Mouse (Mus musculus) macrophage (primary cell): Measurements from ENCODE around the gene Bend5. TPM values are rescaled to one million over a fixed set of nuclear protein-coding genes. Genes with fewer than 3 reads are reported as not detected.

Experiments
- H3K27ac ChIP-seq: fragments of 350-480 bp; formaldehyde crosslinking; 2 replicates; pipeline ENCODE4 v1.9.0; 2021
- H3K36me3 ChIP-seq: fragments of 350-480 bp; formaldehyde crosslinking; 2 replicates; pipeline ENCODE4 v1.9.0; 2021; ENCODE audit errors: inconsistent target
- H3K4me3 ChIP-seq: fragments of 350-480 bp; formaldehyde crosslinking; 2 replicates; pipeline ENCODE4 v1.9.0; 2021; ENCODE audit errors: inconsistent target
- H3K79me2 ChIP-seq: fragments of 350-480 bp; formaldehyde crosslinking; 2 replicates; pipeline ENCODE4 v1.9.0; 2021; ENCODE audit errors: inconsistent target
- WGBS: methylation state at CpG from one replicate; pipeline ENCODE4 v1.1.7; 2026; ENCODE audit warnings: inconsistent platforms; ENCODE audit not compliant: missing documents; 5-methylcytosine and 5-hydroxymethylcytosine counted together
- polyA plus RNA-seq: library from polyadenylated mRNA; stranded (reverse); fragments of 250-400 nt; gene quantifications from 3 replicates; pipeline ENCODE4 v1.2.4, GENCODE M21; 2018; ENCODE audit warnings: inconsistent platforms

Bend5 gene
- polyA plus RNA-seq, 1 experiment from 2014 or later: not detected

- no peaks in the 10 kb centered on the region for H3K79me2 ChIP-seq
- H3K27ac ChIP-seq: no peak overlapping the region
- no CpG with 5 or more reads among the region's 4 CpGs for WGBS
- H3K4me3 ChIP-seq: no peak overlapping the region
- H3K36me3 ChIP-seq: no peaks in the 10 kb centered on the region
These were observed 72.5 kb downstream of the Bend5 start for GRCm38 (mm10) chr4:111487233-111487843.

- no peak overlapping the region for H3K27ac ChIP-seq
- 67% methylated on average over 5 of the region's 5 CpGs for WGBS
- no peaks in the 10 kb centered on the region for H3K36me3 ChIP-seq
- H3K4me3 ChIP-seq: no peak overlapping the region
- no peaks in the 10 kb centered on the region for H3K79me2 ChIP-seq
These were observed 79.1 kb downstream of the Bend5 start for GRCm38 (mm10) chr4:111493750-111494404.

DNA sequence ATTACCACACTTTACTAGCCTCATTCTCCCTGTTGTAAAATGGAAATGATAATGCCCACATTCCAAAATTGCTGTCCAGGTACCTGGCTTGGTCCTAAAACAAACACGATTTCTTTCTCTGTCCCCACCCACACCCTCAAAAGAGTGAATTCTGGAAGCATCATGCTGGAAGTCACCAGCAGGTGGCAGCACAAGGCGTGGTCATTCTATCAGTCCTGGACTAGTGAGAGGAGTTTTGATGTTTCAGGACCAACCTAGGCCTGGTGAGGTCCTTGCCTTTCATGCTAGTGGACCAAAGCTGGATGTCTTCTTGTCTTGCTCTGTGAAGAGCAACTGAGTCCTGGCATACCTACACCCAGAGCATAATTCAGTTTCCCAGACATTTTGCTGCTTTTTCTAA lies 81.1 kb downstream of the Bend5 start:
- H3K79me2 ChIP-seq: no peaks in the 10 kb centered on the region
- WGBS: 6% methylated on average over 2 of the region's 2 CpGs
- no peak overlapping the region for H3K4me3 ChIP-seq
- H3K36me3 ChIP-seq: no peaks in the 10 kb centered on the region
- no peak overlapping the region for H3K27ac ChIP-seq

DNA sequence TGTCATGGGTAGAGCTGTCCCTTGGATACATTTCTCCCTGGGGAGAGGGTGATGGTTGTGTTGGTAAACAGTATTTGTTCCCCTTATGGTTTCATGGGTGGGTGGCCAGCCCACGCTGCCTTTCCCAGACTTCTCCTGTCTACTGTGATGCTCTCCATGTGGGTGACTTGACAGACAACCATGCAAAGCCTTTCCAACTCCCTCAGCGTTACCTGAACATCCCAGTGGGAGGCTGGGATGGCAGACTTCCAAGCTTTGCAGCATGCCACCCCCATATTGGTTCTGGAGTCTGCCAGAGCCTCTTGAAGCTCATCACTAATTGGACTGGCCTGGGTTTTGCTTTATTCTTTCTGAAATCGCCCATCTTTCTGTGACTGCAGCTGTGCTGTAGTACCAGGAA lies 83.9 kb downstream of the Bend5 start:
- WGBS: 68% methylated on average over 3 of the region's 3 CpGs
- Histone ChIP-seq H3K27ac (no peak overlapping the region), H3K79me2 (no peaks in the 10 kb centered on the region), H3K36me3 (no peaks in the 10 kb centered on the region), H3K4me3 (no peak overlapping the region)

GRCm38 (mm10) chr4:111501441-111501840 lies 86.6 kb downstream of the Bend5 start:
- Histone ChIP-seq H3K79me2 (no peaks in the 10 kb centered on the region), H3K27ac (no peak overlapping the region), H3K4me3 (no peak overlapping the region), H3K36me3 (no peaks in the 10 kb centered on the region)
- WGBS: 83% methylated on average over 1 of the region's 1 CpGs

DNA sequence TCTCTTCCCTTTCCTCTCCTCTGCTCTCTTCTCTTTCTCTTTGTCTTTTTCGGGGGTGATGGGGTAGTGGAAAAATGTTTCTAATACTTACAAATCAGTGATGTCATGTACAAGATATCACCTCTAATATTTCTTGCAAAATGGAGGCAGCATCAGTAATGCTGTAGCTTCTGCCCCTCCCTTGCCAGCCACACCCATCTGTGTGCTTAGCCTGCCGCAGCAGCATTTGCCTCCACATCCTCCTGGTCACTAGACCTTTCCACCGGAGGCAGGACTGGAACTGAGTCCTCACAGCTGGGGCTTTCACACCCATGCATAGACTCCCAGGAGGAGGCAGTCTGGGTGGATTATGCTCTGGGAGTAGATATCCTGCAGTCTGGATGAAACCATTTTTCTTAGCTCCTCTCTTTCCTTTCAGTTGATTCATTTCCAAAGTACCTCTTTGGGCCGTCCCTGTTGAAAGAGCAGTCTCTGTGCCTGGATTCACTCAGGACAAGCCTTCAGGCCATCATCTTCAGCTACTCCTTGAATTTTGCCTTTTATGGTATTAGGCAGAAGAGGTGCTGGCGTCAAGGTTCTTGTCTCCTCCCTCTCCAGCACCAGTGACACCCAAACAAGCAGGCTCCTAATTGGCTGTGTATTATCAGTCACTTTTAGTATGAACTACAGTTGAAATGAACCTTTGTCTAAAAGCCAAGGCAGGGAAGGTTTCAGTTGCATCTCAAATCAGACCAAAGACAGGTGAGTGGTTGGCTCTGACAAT lies 88.3 kb downstream of the Bend5 start:
- WGBS: 81% methylated on average over 5 of the region's 5 CpGs
- Histone ChIP-seq H3K36me3 (no peaks in the 10 kb centered on the region), H3K79me2 (no peaks in the 10 kb centered on the region), H3K4me3 (no peak overlapping the region), H3K27ac (no peak overlapping the region)

DNA sequence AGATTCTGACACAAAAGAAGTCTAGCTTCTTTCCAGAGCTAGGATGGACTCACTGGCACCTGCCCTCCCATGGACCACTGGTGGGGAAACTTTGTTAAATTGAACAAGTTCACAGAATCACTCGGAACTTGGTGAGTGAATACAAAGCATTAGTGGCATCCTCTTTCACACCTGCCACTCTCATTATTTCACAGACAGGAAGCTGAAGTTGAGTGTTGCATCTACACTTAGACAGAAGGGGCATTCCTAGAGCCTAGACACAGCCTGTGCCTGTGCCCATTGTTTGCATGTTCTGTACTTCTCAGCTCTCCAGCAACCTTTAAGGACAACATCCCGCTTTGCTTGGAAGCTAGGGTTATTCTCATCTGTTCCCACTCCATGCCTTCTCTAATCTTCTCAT lies 90.1 kb downstream of the Bend5 start:
- Histone ChIP-seq H3K4me3 (no peak overlapping the region), H3K27ac (no peak overlapping the region), H3K36me3 (no peaks in the 10 kb centered on the region), H3K79me2 (no peaks in the 10 kb centered on the region)
- WGBS: 100% methylated on average over 2 of the region's 2 CpGs
